Mouse (Mus musculus): ENCODE results near the gene Cd40. TPM values are rescaled to one million over a fixed set of nuclear protein-coding genes. Genes with fewer than 3 reads are reported as not detected.

The Cd40 gene
- polyA plus RNA-seq, 1 experiment from 2014 or later: 6.8 TPM

DNA sequence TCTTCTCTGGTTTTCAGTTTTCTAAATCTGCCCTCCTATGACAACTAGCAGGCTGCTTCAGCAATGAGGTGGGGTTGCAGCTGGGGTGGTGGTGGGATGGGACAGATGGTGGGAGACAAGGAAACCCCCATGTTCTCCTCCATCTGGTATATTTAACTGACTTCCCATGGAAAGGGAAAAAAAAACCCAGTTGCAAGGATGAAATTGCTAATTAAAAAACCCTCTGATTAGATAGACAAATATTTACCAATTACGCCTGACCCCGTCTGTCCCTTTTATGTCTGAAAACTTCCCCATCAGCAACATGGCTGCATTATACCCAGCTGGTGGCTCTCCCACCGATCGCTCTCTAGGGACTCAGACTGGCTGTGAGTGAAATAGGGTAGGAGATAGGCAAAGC is 31.2 kb downstream of the Cd40 start:
- 80% methylated on average over 4 of the region's 4 CpGs for WGBS

GRCm38 (mm10) chr2:165089470-165089869 is 34.0 kb downstream of the Cd40 start:
- no peak overlapping the region for H3K4me3 ChIP-seq
- H3K9ac ChIP-seq (replicated peaks): no peak overlapping the region
- no peaks in the 10 kb centered on the region for H3K9me3 ChIP-seq
- 0 out of 2 replicates have a peak overlapping the region, but pooled peaks have one; percentile 0 for H3K27ac ChIP-seq (replicated peaks)
- peaks cover 9% of the 10 kb centered on the region for H3K4me1 ChIP-seq
- 50% methylated on average over 14 of the region's 14 CpGs for WGBS
- peaks cover 15% of the 10 kb centered on the region for H3K27me3 ChIP-seq
- no peak for ATAC-seq (ENCODE audit: low FRiP score, low read depth)
- no peaks in the 10 kb centered on the region for H3K36me3 ChIP-seq
- no peak overlapping the region for H3K4me2 ChIP-seq (replicated peaks)

More for the DNA sequence above, 31.2 kb downstream of the Cd40 start:
- peaks cover 17% of the 10 kb centered on the region for H3K27me3 ChIP-seq
- no peaks in the 10 kb centered on the region; the same call in 1 of the 2 replicates for H3K4me1 ChIP-seq
- H3K4me3 ChIP-seq: no peak overlapping the region
- ATAC-seq (ENCODE audit: low FRiP score, low read depth): no peak
- H3K36me3 ChIP-seq: no peaks in the 10 kb centered on the region
- no peak overlapping the region for H3K27ac ChIP-seq (replicated peaks)
- H3K9me3 ChIP-seq: no peaks in the 10 kb centered on the region
- H3K4me2 ChIP-seq (replicated peaks): no peak overlapping the region
- no peak overlapping the region for H3K9ac ChIP-seq (replicated peaks)

DNA sequence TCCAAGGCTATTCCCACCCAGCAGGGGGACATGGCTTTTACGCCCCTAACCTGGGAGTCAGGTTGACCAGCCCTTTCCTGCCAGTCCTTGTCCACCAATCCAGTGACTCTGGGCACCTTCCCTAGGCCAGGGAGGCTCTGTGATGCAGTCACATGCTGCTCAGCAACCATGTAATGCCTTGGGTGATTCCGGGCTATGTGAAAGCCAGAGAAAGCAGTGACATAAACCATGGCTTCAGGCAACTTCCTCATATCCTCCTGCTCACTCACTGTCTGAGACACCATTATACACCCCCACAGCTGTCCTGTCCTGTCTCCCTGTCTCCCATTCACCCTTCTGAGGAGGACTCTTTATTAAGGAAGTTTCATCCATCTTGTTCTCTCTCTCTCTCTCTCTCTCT is 35.2 kb downstream of the Cd40 start, which contains the start of gene 1700025C18Rik:
Gene 1700025C18Rik (minus strand): TSS at position 101 of the 400 bp plus-strand sequence.
- no peak within 1 kb of the TSS for H3K4me3 ChIP-seq
- H3K27ac ChIP-seq (replicated peaks): 0 out of 2 replicates have a peak within 1 kb of the TSS, but pooled peaks have one; percentile 0
- ATAC-seq (ENCODE audit: low FRiP score, low read depth): no peak
- H3K9me3 ChIP-seq: no peaks in the 10 kb centered on the region
- WGBS: 92% methylated on average over 2 of the region's 2 CpGs
- no peaks in the 10 kb centered on the region for H3K36me3 ChIP-seq
- H3K4me2 ChIP-seq (replicated peaks): no peak within 1 kb of the TSS
- peaks cover 21% of the 10 kb centered on the region for H3K27me3 ChIP-seq
- H3K4me1 ChIP-seq: peaks cover 14% of the 10 kb centered on the region
- no peak within 1 kb of the TSS for H3K9ac ChIP-seq (replicated peaks)

DNA sequence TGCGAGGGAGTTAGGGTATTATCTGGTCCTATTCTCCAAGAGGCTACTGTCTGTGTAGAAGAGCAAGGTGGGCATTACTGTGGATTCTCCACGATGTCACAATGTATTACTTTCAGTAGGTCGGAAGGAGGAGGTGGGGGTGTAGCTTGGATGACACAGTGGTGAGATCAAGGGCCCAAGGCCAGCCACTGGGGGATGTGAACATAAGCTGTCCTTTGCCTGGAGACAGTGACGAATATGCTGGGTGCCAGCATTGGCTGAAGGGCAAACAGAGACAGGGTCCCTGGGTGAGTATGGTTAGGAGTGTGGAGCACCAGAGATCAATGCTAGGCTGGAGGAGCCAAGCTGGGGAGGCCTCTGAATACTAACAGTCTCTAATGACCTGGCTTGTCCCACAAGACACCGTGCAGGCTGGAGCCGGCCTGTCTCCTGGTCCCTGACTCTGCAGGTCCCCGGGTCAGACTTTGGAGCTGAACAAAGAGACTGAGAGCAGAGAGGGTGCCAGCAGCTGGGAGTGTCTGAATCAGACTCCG is 36.1 kb downstream of the Cd40 start:
- H3K36me3 ChIP-seq: no peaks in the 10 kb centered on the region
- H3K27ac ChIP-seq (replicated peaks): no peak overlapping the region
- no peak for ATAC-seq (ENCODE audit: low FRiP score, low read depth)
- no peak overlapping the region for H3K4me2 ChIP-seq (replicated peaks)
- no peak overlapping the region for H3K4me3 ChIP-seq
- peaks cover 28% of the 10 kb centered on the region for H3K27me3 ChIP-seq
- 71% methylated on average over 8 of the region's 8 CpGs for WGBS
- peaks cover 23% of the 10 kb centered on the region for H3K4me1 ChIP-seq
- H3K9me3 ChIP-seq: no peaks in the 10 kb centered on the region
- no peak overlapping the region for H3K9ac ChIP-seq (replicated peaks)

GRCm38 (mm10) chr2:165092393-165092792 is 37.0 kb downstream of the Cd40 start:
- H3K4me1 ChIP-seq: peaks cover 32% of the 10 kb centered on the region
- 55% methylated on average over 7 of the region's 7 CpGs for WGBS
- no peaks in the 10 kb centered on the region for H3K36me3 ChIP-seq
- no peaks in the 10 kb centered on the region for H3K9me3 ChIP-seq
- peaks cover 35% of the 10 kb centered on the region for H3K27me3 ChIP-seq
- no peak overlapping the region for H3K4me2 ChIP-seq (replicated peaks)
- H3K27ac ChIP-seq (replicated peaks): no peak overlapping the region
- H3K4me3 ChIP-seq: no peak overlapping the region
- H3K9ac ChIP-seq (replicated peaks): no peak overlapping the region
- ATAC-seq (ENCODE audit: low FRiP score, low read depth): no peak

DNA sequence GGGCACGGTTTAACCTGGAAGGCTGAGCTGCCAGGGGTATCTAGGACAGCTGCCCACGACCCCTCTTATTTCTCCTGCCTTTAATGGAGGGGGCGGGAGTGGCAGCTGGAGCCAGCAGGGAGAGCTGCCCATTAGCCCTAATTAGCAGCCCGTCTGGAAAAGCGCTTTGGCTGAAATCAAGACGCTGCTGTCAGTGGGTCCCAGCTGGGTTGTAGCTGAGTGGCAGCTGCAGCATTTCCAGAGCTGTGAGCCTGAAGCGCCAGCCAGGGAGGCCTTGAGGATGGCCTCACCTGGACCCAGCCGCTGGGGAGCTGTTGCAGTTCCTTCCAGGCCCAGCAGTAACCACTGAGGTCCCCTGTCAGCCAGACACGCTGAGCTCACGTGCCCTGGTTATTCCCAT is 40.9 kb downstream of the Cd40 start:
- no peaks in the 10 kb centered on the region for H3K9me3 ChIP-seq
- peaks cover 42% of the 10 kb centered on the region for H3K4me1 ChIP-seq
- H3K27me3 ChIP-seq: peaks cover 49% of the 10 kb centered on the region
- H3K27ac ChIP-seq (replicated peaks): peak overlapping the region; percentile 35
- H3K4me2 ChIP-seq (replicated peaks): no peak overlapping the region
- no peak overlapping the region for H3K9ac ChIP-seq (replicated peaks)
- H3K4me3 ChIP-seq: no peak overlapping the region
- 34% methylated on average over 10 of the region's 10 CpGs for WGBS
- no peaks in the 10 kb centered on the region for H3K36me3 ChIP-seq
- ATAC-seq (ENCODE audit: low FRiP score, low read depth): 0 out of 2 replicates have a peak, but pooled peaks have one; percentile 52

DNA sequence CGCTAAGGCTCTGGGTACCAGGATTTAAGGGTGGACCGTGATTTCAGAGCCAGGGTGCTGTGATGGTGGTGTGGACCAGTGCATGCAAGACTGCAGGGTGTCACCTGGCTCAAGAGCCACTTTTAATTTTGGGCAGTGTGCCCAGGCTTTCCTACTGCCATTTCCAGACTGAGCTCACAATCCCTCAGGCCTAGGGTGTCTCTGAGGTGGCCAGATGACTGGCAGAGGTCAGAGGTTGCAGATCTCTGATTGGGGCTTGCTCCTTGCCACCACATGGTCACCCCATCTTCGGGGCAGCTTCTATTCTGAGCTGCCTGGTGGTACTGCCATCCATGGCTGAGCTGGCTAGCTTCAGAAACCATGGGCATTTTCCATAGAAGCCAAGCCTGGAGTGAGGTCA is 43.4 kb downstream of the Cd40 start:
- peaks cover 72% of the 10 kb centered on the region for H3K27me3 ChIP-seq
- no peaks in the 10 kb centered on the region for H3K36me3 ChIP-seq
- 86% methylated on average over 3 of the region's 3 CpGs for WGBS
- ATAC-seq (ENCODE audit: low FRiP score, low read depth): no peak
- H3K4me2 ChIP-seq (replicated peaks): no peak overlapping the region
- H3K4me1 ChIP-seq: peaks cover 32% of the 10 kb centered on the region
- no peak overlapping the region for H3K4me3 ChIP-seq
- H3K9ac ChIP-seq (replicated peaks): no peak overlapping the region
- H3K9me3 ChIP-seq: no peaks in the 10 kb centered on the region
- H3K27ac ChIP-seq (replicated peaks): no peak overlapping the region

GRCm38 (mm10) chr2:165100749-165101148 is 45.3 kb downstream of the Cd40 start:
- Histone ChIP-seq H3K9ac (replicated peaks) (no peak overlapping the region), H3K36me3 (no peaks in the 10 kb centered on the region), H3K4me2 (replicated peaks) (no peak overlapping the region), H3K4me1 (peaks cover 32% of the 10 kb centered on the region), H3K27me3 (peaks cover 77% of the 10 kb centered on the region), H3K27ac (replicated peaks) (no peak overlapping the region), H3K4me3 (no peak overlapping the region), H3K9me3 (no peaks in the 10 kb centered on the region)
- 7% methylated on average over 6 of the region's 6 CpGs for WGBS
- no peak for ATAC-seq (ENCODE audit: low FRiP score, low read depth)

- Histone ChIP-seq H3K27me3 (peaks cover 78% of the 10 kb centered on the region), H3K36me3 (no peaks in the 10 kb centered on the region)
These were observed 47.5 kb downstream of the Cd40 start for GRCm38 (mm10) chr2:165102920-165103319.

GRCm38 (mm10) chr2:165105513-165106079 is 50.2 kb downstream of the Cd40 start:
- Histone ChIP-seq H3K4me2 (replicated peaks) (no peak overlapping the region), H3K9ac (replicated peaks) (0 out of 2 replicates have a peak overlapping the region, but pooled peaks have one; percentile 24), H3K27me3 (peaks cover 88% of the 10 kb centered on the region), H3K27ac (replicated peaks) (no peak overlapping the region), H3K4me3 (no peak overlapping the region), H3K4me1 (peaks cover 22% of the 10 kb centered on the region), H3K36me3 (no peaks in the 10 kb centered on the region), H3K9me3 (no peaks in the 10 kb centered on the region)
- WGBS: 67% methylated on average over 16 of the region's 16 CpGs
- ATAC-seq (ENCODE audit: low FRiP score, low read depth): no peak

More at GRCm38 (mm10) chr2:165102920-165103319, 47.5 kb downstream of the Cd40 start:
- no peak overlapping the region for H3K4me2 ChIP-seq (replicated peaks)
- no peak for ATAC-seq (ENCODE audit: low FRiP score, low read depth)
- WGBS: 84% methylated on average over 3 of the region's 3 CpGs
- H3K4me3 ChIP-seq: no peak overlapping the region
- no peaks in the 10 kb centered on the region for H3K9me3 ChIP-seq
- no peak overlapping the region for H3K9ac ChIP-seq (replicated peaks)
- no peak overlapping the region for H3K27ac ChIP-seq (replicated peaks)
- H3K4me1 ChIP-seq: peaks cover 26% of the 10 kb centered on the region

DNA sequence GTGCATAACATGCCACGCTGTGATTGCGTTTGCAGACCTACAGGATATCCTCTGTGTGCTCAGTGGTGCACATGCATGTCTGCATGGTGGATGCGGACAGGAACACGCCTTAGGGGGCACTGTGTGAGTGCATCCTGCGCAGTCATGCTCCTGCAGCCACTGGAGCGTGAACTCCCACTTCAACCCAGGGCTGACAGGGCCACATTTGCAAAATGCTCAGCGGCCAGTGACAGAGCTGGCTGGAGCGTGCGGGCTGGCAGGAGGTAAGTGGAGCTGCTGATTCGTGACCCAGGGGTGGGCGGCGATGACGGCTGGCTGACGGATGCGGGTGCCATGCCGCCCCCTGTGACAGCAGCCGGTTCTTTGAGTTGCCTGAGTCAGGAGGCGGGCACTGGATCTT is 51.2 kb downstream of the Cd40 start:
- no peak for ATAC-seq (ENCODE audit: low FRiP score, low read depth)
- 22% methylated on average over 18 of the region's 18 CpGs for WGBS
- Histone ChIP-seq H3K9me3 (no peaks in the 10 kb centered on the region), H3K27me3 (peaks cover 89% of the 10 kb centered on the region), H3K27ac (replicated peaks) (no peak overlapping the region), H3K9ac (replicated peaks) (no peak overlapping the region), H3K36me3 (no peaks in the 10 kb centered on the region), H3K4me2 (replicated peaks) (no peak overlapping the region), H3K4me1 (peaks cover 18% of the 10 kb centered on the region), H3K4me3 (no peak overlapping the region)

GRCm38 (mm10) chr2:165112149-165112548 is 56.7 kb downstream of the Cd40 start:
- no peak overlapping the region for H3K9ac ChIP-seq (replicated peaks)
- H3K27me3 ChIP-seq: peaks cover 97% of the 10 kb centered on the region
- no peaks in the 10 kb centered on the region for H3K36me3 ChIP-seq
- under 1% methylated on average over 54 of the region's 54 CpGs for WGBS
- no peaks in the 10 kb centered on the region for H3K9me3 ChIP-seq
- ATAC-seq (ENCODE audit: low FRiP score, low read depth): peak; percentile 69
- H3K27ac ChIP-seq (replicated peaks): no peak overlapping the region
- no peak overlapping the region for H3K4me3 ChIP-seq
- H3K4me2 ChIP-seq (replicated peaks): peak overlapping the region; percentile 24
- peaks cover 14% of the 10 kb centered on the region for H3K4me1 ChIP-seq

Data from midbrain, embryonic 12.5 days (tissue).